Mouse (Mus musculus): ENCODE data around the gene B3gnt2.

The B3gnt2 gene

GRCm38 (mm10) chr11:22871628-22872306 is 11.0 kb upstream of the B3gnt2 start:
- no peak for DNase-seq (ENCODE audit: low spot score)

GRCm38 (mm10) chr11:22868582-22868981 is 7.8 kb upstream of the B3gnt2 start:
- DNase-seq (ENCODE audit: low spot score): no peak

- DNase-seq (ENCODE audit: low spot score): no peak
These were observed 6.9 kb upstream of the B3gnt2 start for GRCm38 (mm10) chr11:22867691-22868090.

DNA sequence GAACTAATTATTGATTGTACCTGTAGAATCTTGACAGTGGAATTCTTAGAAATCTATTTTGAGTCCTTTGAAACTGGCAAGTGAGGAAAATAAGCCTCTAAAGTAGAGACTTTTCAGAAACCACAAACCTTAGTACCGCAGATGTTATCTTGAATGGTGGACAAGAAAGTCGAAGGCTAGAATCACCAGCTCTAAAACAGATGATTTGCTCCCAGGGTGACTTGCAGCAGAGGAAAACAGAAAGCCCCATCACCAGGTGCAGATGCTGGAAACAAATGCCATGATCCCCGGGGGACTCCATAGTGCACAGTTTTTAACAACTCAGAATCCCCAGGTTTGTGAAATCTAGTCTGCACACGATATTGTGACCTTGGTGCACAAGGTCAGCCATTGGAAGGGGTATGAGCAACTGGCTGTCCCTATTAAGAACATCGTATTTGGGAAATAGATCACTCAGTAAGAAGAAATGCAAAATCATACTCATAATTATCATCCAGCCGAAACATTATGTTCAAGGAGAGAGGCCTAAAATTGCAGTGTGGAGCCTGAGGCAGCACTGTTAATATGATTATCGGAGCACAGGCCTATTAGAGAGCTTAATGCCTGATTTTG is 5.0 kb upstream of the B3gnt2 start:
- no peak for DNase-seq (ENCODE audit: low spot score)

GRCm38 (mm10) chr11:22864305-22865060 is 3.7 kb upstream of the B3gnt2 start:
- no peak for DNase-seq (ENCODE audit: low spot score)

GRCm38 (mm10) chr11:22863581-22863980 is 2.8 kb upstream of the B3gnt2 start:
- DNase-seq (ENCODE audit: low spot score): no peak

DNA sequence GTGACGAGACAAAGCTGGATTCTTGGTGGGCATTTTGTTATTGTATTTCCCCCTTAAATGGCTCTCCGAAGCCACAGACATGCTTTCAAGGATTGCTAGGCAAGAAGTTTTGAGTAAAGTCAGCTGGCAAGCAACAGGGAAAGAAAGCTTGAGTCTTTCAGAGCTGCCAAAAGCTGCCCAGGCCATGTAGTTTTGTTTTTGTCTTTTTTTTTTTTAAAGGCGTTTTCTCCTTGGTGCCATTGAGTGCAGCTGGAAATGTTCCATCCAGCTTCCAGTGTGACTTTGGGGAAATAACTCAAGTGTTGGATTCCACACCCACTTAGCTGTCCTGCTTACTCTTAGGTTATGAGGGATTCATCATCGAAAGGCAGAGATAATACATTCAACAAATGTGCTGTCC is 554 bp upstream of the B3gnt2 start:
- DNase-seq (ENCODE audit: low spot score): no peak

DNA sequence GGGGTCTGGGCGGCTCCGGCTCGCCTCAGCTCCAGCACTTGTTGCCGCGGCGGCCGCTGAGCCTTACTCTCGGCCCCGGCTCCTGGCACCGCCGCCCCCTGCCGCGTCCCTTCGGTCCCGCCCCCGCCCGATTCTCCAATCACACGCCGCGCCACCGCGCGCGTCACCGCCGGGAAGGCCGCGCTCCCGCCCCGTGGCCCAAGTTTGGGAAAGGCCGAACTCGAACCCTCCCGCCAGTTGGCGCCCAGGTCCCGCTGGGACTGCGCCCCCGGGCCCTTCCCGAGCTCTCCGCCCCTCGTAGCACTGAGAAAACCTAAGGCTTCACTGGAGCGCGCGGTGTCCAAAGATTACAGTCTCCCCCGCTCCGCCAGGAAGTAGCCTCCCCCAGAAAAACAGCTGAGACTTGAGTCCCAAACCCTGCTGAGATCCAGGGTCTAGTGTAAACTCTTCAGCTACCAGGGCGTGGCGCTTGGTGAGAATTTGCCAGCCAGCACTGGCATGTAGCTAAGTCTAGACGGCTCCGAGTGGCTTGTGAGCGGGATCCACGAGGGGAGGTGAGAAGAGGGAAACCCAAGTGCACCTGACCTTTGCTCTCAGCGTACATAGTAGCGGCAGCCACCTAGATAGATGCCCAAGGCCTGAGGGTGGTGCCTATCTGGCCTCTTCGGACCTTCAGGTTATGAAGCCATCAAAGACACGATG is 977 bp downstream of the B3gnt2 start:
- DNase-seq (ENCODE audit: low spot score): peak; percentile 77

DNA sequence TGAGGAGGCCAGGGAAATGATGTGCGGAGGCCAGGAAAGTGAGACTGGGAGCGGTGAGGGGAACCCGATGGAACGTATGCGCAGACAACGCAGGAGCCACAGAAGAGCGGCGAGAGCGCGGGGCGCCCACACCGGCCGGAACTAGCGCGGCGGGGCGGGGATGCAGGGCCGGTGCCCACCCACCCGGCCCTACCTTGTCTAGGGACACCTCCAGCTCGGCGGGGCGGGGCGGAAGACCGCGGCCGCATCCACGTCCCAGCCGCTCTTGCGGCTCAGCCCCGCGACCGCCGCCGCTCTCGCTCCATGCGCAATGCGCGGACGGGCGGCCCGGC is 1.5 kb downstream of the B3gnt2 start:
- DNase-seq (ENCODE audit: low spot score): peak; percentile 47

DNA sequence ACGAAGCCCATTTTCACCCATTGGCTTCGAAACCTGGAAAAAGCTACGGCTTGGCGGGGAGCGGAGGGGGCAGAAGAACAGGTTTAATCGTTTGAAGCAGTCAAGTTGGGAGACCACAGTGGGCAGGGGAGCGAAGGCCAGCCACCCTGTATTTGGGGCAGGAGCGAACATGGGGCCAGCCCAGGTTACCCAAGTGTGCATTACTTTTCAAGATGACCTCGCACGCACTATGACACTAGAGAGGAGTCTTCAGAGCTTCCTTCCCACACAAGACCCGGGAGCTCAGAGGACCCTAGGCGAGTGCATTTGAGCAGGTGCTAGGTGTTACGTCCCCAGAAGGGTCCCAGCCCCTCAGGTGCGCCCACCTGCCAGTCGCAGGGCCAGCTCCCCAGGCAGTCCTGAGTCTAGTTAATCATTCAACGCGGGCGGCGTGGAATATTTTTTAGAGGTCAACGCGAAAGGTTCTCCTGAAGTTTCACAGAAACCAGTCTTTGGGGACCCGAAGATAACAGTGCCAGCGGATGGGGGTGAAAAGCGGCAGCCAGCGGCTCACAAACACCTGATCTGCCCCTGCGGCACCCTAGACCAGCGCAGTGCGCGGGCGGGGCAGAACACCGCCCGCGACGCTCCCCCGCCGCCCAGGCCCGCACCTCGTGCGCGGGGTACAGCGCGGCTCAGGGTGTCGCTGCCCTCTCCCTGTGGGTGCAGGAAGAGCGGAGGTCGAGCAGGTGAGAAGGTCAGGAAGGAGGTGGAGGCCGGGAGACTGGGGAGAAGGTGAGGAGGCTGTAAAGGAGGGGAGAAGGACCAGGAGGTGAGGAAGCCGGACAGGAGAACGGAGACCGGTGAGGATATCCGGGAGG is 2.1 kb downstream of the B3gnt2 start:
- no peak for DNase-seq (ENCODE audit: low spot score)

DNA sequence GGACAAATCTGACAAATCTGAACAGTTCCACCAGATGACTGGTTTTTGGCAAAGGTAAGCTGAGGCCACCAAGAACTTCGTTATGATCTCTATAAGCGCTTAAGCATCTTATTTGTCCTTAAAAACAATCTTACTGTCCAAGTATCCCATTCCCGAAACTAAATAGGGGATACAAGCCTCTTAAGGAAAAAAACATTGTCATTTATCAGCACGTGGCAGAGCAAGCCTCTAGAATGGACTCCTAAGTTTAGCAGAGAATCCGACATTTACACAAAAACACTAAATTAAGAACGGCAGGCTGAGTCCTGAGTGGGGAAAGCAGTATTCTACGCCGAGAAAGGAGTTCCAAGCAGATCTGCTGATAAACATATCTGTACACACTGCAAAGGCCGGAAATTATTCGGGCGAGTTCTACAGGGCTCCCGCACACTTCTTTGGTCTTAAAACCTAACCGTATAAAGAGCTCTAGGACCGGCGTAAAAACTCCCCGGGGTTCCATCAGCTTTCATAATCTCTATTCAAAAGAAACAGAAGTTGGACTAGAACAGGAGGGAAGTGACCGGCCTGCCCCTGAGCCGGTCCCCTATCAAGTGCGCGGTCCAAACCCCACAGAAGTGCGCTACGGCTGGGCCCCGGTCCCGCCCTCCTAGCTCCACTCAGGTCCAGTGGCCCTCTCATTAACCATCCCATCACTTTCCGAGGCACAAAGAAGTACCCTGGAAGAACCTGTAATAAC is 2.9 kb downstream of the B3gnt2 start:
- no peak for DNase-seq (ENCODE audit: low spot score)

GRCm38 (mm10) chr11:22857106-22857704 is 3.6 kb downstream of the B3gnt2 start:
- DNase-seq (ENCODE audit: low spot score): no peak

GRCm38 (mm10) chr11:22856371-22856965 is 4.3 kb downstream of the B3gnt2 start:
- no peak for DNase-seq (ENCODE audit: low spot score)

DNA sequence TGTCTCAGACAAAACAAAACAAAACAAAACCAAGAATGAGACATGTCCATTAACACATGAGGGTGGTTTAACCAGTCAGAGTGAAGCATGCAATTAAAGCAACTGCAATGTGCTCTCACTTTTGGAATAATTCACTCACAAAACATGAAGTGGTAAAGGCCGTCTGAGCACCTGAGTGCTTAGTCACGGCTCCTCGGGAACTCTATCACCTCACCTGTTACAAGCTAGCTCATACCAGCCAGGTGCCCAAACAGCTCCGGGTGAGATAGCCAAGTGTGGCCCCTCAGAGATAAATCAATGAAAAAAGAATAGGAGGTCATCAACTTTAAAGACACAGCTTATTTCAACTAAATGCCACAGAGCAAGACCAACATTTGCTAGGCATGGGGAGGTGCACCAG is 6.2 kb downstream of the B3gnt2 start:
- no peak for DNase-seq (ENCODE audit: low spot score)

GRCm38 (mm10) chr11:22853477-22854157 is 7.1 kb downstream of the B3gnt2 start:
- no peak for DNase-seq (ENCODE audit: low spot score)

DNA sequence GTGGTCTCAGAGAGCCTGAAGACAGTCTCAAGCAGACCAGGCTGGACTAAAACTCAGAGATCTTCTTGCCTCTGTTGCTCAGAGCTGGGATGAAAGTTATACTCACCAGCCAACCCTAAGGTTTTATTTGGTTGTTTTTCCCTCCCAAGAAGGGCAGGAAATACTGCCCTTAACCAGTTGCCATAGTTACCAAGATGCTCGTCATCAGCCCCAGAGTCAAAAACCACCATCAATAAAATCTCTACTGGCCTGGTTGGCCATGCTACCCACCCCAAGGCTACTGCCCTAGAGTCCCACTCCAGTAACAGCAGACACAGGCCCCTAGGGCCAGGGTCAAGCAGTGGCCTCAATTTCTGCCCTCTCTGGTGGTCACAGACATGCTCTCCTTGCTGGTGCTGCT is 8.3 kb downstream of the B3gnt2 start:
- no peak for DNase-seq (ENCODE audit: low spot score)

DNA sequence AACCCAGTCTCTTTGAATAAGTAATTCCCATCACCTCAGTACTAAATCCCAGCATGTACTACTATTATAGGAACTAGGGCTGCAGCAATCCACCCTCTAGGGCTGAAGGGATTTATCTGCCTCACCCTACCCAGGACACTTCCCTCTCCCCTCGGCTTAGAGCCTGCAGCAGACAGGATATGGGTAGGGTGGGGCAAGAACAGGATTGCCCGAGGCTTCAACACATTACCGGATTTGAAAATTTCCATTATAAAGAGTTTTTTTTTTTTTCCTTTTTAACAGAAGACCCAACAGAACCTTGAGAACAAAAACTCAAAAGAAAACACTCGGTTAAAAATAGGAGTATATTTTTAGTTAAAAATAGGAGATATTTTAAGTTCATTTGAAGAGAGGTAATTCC is 9.3 kb downstream of the B3gnt2 start:
- DNase-seq (ENCODE audit: low spot score): no peak

DNA sequence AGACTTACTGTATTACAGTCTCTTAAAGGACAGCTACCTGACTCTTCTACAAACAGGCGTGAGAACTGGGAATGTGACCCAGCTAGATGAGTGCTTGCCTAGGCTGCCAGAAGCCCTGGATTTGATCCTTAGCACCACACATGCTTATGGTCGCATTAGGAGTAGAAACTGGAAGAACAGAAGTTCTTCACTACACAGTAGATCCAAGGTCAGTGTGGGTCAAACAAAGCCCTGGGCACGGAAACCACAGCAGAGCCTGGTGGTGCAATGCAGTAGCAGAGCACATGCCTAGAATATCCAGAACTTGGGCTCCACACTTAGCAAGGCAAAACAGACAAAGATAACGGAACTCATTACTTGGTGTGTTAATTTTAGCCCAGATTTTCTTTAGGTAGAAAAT is 10.7 kb downstream of the B3gnt2 start:
- DNase-seq (ENCODE audit: low spot score): no peak

- no peak for DNase-seq (ENCODE audit: low spot score)
These were observed 12.0 kb downstream of the B3gnt2 start for GRCm38 (mm10) chr11:22848649-22849195.

Measured in spleen, adult 12 weeks (tissue).